Comparison of ENCODE assay signal across 8 mouse cellular contexts in genomic region chr9:20727601-20728113, GRCm38 (mm10). TPM values are rescaled to one million over a fixed set of nuclear protein-coding genes. Genes with fewer than 3 reads are reported as not detected.
DNase-seq lines count a peak whose midpoint lies in the region; ATAC-seq and TF ChIP-seq lines count a peak whose summit lies in the region.

No protein-coding gene starts in this region.

- H3K9ac ChIP-seq in ES-Bruce4 (ENCODE audit: low read depth, poor library complexity, severe bottlenecking) = peak overlapping the region; percentile 31
- H3K9ac ChIP-seq in embryonic facial prominence, embryonic 14.5 days (ENCODE audit: low read depth, low read length) = peak overlapping the region; percentile 58

- no peaks in the 10 kb centered on the region for H3K4me1 ChIP-seq in ES-Bruce4 (ENCODE audit: control insufficient read depth, insufficient read depth, low read length)
- peaks cover 12% of the 10 kb centered on the region for H3K4me1 ChIP-seq in embryonic facial prominence, embryonic 14.5 days (ENCODE audit: control insufficient read depth, insufficient read depth, low read length)

- no peaks in the 10 kb centered on the region for H3K36me3 ChIP-seq in ES-Bruce4 (ENCODE audit: control insufficient read depth, insufficient read depth, low read length, poor library complexity, severe bottlenecking)
- no peaks in the 10 kb centered on the region for H3K36me3 ChIP-seq in embryonic facial prominence, embryonic 14.5 days (ENCODE audit: control insufficient read depth, insufficient read depth, low read length)
- no peaks in the 10 kb centered on the region for H3K36me3 ChIP-seq in splenic B cell, adult 2 months (ENCODE audit: control insufficient read depth, insufficient read depth, low read length, poor library complexity, severe bottlenecking)

- no peak for TF ChIP-seq POLR2A in ES-Bruce4 (IDR thresholded peaks at IDR 0.05; ENCODE audit: insufficient read depth, low read length)

- peak overlapping the region; percentile 94 for H3K4me2 ChIP-seq in embryonic facial prominence, embryonic 14.5 days (ENCODE audit: low read depth, low read length)

- 1% methylated on average over 29 of the region's 46 CpGs for WGBS in embryonic facial prominence, embryonic 14.5 days

- no peaks in the 10 kb centered on the region for H3K9me3 ChIP-seq in ES-Bruce4 (replicated peaks; ENCODE audit: control insufficient read depth, insufficient read depth, low read length, poor library complexity, severe bottlenecking)
- H3K9me3 ChIP-seq in embryonic facial prominence, embryonic 14.5 days (ENCODE audit: control insufficient read depth, low read length) = no peaks in the 10 kb centered on the region

- intact Hi-C loops in heart, postnatal 10 days (cut with DNase I) = loop anchor here (1.0 kb wide), 1 partner anchor 65 kb away; no protein-coding TSS in a partner anchor

- no peak overlapping the region for H3K27ac ChIP-seq in ES-Bruce4 (ENCODE audit: insufficient read depth, low read length)
- no peak overlapping the region for H3K27ac ChIP-seq in embryonic facial prominence, embryonic 14.5 days (replicated peaks; ENCODE audit: low read depth, low read length)

- peak overlapping the region; percentile 73 for H3K4me3 ChIP-seq in ES-Bruce4 (ENCODE audit: low read depth, low read length)
- H3K4me3 ChIP-seq in embryonic facial prominence, embryonic 14.5 days (ENCODE audit: low read depth, low read length) = peak overlapping the region; percentile 54

- peak; percentile 73 for ATAC-seq in embryonic facial prominence, embryonic 14.5 days (ENCODE audit: low read depth)
- peak; percentile 77 for ATAC-seq in megakaryocyte progenitor cell, adult 5-6 weeks (replicated peaks; ENCODE audit: poor library complexity)

- DNase-seq in cerebellum, adult 18-20 months = peak; percentile 15 to 30
- DNase-seq in cerebellum, adult 9-10 months = no peak
- peak; percentile 54 for DNase-seq in embryonic facial prominence, embryonic 14.5 days (ENCODE audit: low spot score)
- peak; percentile 58 to 63 for DNase-seq in heart, postnatal 10 days
- DNase-seq in kidney, postnatal 4 days = peak; percentile 77 to 83
- peak; percentile 48 for DNase-seq in splenic B cell, adult 2 months (ENCODE audit: low read depth, low spot score)

- H3K27me3 ChIP-seq in ES-Bruce4 (ENCODE audit: control insufficient read depth, insufficient read depth, low read length, poor library complexity, severe bottlenecking) = peaks cover 14% of the 10 kb centered on the region
- peaks cover 51% of the 10 kb centered on the region for H3K27me3 ChIP-seq in embryonic facial prominence, embryonic 14.5 days (replicated peaks; ENCODE audit: control insufficient read depth, insufficient read depth, low read length)
- H3K27me3 ChIP-seq in splenic B cell, adult 2 months (ENCODE audit: control insufficient read depth, insufficient read depth, low read length, poor library complexity, severe bottlenecking) = peaks cover 2% of the 10 kb centered on the region; the same call in 1 of the 2 replicates

- no peak for TF ChIP-seq EP300 in ES-Bruce4 (IDR thresholded peaks at IDR 0.05; ENCODE audit: insufficient read depth, low read depth, low read length)

- no peak for TF ChIP-seq CTCF in ES-Bruce4 (IDR thresholded peaks at IDR 0.05; ENCODE audit: low read depth, low read length)

RNA-seq across cellular contexts. Expression of gene Olfm2, which starts 18.5 kb away (rescaled TPM):
- polyA plus RNA-seq in ES-Bruce4 (2011; ENCODE audit: insufficient read depth, insufficient read length, low read depth, missing spikeins) = 3.3 and 4.4 TPM in 2 replicates
- polyA plus RNA-seq in embryonic facial prominence, embryonic 14.5 days (2014; fragmentation: Nextera tagmentation; extraction: Ambion mirVana) = 9.2 and 9.7 TPM in 2 replicates
- total RNA-seq in heart, postnatal 10 days (2021) = 1 to 10 TPM in 1 of 2 experiments, under 1 TPM in 1; 0.50 to 1.2 TPM
- total RNA-seq in megakaryocyte progenitor cell, adult 5-6 weeks (2015) = 0.27 and 0.32 TPM in 2 replicates
- total RNA-seq in megakaryocyte progenitor cell, adult 5-6 weeks (2017) = 0.34 TPM in 1 of 2 replicates, not detected in the other
